Mouse (Mus musculus) kidney, adult 10 weeks (tissue): Measurements from ENCODE around the gene Brk1. TPM values are rescaled to one million over a fixed set of nuclear protein-coding genes. Genes with fewer than 3 reads are reported as not detected.

Source experiments
- polyA plus RNA-seq: library from polyadenylated mRNA; stranded (reverse); fragments of 350-450 nt; fragmentation: Illumina TruSeq; extraction: RNeasy Lipid Tissue Mini Kit (QIAGEN cat#74804); gene quantifications from one replicate; pipeline ENCODE4 v1.2.3, GENCODE M21; 2014; ENCODE audit warnings: low read depth, low replicate concordance

Brk1 gene
- 46.0 TPM for polyA plus RNA-seq

DNA sequence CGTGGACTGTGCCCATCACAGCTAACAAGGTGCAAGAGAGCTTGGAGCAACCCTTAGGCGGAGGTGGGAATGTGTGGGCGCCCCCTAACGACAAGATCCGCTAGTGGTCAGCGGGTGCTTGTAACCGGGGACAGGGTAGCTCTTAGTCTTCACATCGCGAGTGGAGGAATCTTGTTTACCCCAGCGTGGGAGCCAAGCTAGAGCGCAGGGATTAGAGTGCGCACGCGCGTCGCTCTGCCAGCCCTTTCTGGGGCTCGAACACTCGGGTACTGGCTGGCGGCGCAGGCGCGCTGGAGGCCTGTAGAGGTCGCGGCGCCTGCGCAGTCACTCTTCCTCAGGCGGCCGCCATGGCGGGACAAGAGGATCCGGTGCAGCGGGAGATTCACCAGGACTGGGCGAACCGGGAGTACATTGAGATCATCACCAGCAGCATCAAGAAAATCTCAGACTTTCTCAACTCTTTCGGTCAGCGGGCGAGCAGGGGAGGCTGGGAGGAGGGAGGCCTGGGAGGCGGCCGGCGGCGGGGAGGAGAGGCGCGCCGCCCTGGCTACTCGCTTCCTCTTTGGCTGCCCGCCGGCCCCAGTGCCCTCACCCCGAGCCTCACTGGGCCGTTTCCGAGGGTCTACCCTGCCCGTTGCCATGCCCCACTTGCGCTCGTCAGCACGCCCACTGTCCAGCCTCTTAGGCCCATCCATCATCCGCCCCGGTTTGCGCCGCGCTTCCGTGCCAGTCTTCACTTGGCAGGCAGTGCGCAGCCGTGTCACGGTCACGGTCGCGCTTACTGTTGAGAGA lies at the start of gene Brk1:
Gene Brk1, plus strand, starts transcription at position 341 of the 792 bp plus-strand sequence.

DNA sequence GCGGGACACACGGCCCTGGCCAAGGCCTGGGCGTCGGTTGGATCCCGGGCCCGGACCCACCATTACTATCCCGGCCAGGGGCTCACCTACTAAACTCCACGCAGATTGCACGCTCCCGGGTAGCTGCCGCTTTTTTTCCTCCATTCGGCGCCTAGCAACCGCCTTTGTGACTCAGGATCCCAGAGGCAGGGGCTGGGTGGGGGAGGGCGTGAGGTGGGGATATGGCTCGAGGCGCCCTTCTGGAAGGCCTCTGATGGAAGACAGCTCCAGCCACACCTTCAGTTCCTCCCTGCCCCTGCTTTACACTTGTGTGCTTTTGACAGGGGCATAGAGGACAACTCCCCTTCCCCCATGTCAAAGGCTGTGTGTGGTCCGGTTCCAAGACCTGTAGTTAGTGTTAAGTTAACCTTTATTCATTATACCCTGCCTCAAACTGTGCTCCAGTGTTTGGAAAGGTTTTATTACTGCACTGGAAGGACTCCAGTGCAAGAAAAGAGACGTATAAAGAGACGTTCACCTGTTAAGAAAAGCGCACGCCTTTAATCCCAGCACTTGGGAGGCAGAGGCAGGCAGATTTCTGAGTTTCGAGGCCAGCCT lies 3.9 kb upstream of the Brk1 start, which contains the start of gene Fancd2os:
Gene Fancd2os, minus strand, starts transcription at position 173 of the 597 bp plus-strand sequence.

DNA sequence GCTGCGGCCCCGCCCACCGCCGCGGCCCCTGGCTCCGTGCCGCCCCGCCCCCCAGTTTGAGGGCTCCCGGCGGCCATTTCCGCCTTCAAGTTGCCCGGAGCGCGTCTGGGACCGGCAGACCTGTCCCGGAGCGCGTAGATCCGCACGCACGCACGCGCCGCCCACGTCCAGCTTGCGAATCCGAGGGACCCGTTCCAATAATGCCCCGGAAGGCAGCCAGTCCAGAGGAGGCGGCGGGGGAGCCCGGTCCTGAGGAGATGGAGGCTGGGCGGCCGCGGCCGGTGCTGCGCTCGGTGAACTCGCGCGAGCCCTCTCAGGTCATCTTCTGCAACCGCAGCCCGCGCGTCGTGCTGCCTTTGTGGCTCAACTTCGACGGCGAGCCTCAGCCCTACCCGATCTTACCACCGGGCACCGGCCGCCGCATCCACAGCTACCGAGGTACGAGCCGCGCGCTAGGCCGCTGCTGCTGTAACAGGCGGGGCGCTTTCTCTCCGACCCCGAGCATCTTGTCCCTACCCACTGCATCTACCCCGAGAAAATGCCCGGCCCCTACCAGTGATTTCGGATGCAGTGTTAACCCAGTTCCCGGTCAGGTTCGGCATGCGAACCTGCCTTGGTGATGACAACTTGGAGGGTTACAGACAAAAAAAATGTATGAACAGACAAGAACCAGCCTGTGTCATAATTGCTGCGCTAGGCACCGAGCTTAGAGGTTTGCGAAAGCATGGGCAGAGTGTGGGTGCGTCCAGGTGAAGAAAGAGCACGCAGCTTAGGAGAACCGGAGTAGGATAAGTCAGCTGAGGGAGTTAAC lies 19.6 kb downstream of the Brk1 start, which contains the start of gene Vhl:
Gene Vhl, plus strand, starts transcription at position 19 of the 811 bp plus-strand sequence.

GRCm38 (mm10) chr6:113638302-113639040 lies 33.9 kb downstream of the Brk1 start, which contains the start of gene Irak2:
Gene Irak2, plus strand, starts transcription at chr6:113638467.

Other genes with a start within 250 kb of the Brk1 start
- gene Tada3, start 226.9 kb upstream of the Brk1 start, polyA plus RNA-seq = 1.4 TPM
- 127 TPM for gene Arpc4, start 226.7 kb upstream of the Brk1 start, polyA plus RNA-seq
- 0.32 TPM for gene Ttll3, start 215.5 kb upstream of the Brk1 start, polyA plus RNA-seq
- 0.69 TPM for gene Rpusd3, start 185.4 kb upstream of the Brk1 start, polyA plus RNA-seq
- gene Cidec, start 169.0 kb upstream of the Brk1 start, polyA plus RNA-seq = 0.24 TPM
- gene Jagn1, start 162.2 kb upstream of the Brk1 start, polyA plus RNA-seq = 29.4 TPM
- 4.5 TPM for gene Il17re, start 146.3 kb upstream of the Brk1 start, polyA plus RNA-seq
- gene Il17rc, start 133.3 kb upstream of the Brk1 start, polyA plus RNA-seq = 6.2 TPM
- 1.5 TPM for gene Creld1, start 121.5 kb upstream of the Brk1 start, polyA plus RNA-seq
- gene Prrt3, start 102.8 kb upstream of the Brk1 start, polyA plus RNA-seq = not detected
- 92.6 TPM for gene Emc3, start 73.1 kb upstream of the Brk1 start, polyA plus RNA-seq
- gene Fancd2, start 73.1 kb upstream of the Brk1 start, polyA plus RNA-seq = 0.16 TPM
- 7.1 TPM for gene Fancd2os, start 4.1 kb upstream of the Brk1 start, polyA plus RNA-seq
- gene Vhl, start 19.2 kb downstream of the Brk1 start, polyA plus RNA-seq = 20.6 TPM
- gene Irak2, start 33.7 kb downstream of the Brk1 start, polyA plus RNA-seq = 8.8 TPM
- 24.3 TPM for gene Tatdn2, start 92.3 kb downstream of the Brk1 start, polyA plus RNA-seq
- gene Ghrl, start 115.1 kb downstream of the Brk1 start, polyA plus RNA-seq = not detected
- 21.0 TPM for gene Sec13, start 136.0 kb downstream of the Brk1 start, polyA plus RNA-seq